Mouse (Mus musculus) olfactory bulb, adult 2 months (tissue): Measurements from ENCODE around the gene Dnah2.

Source experiments
- CTCF ChIP-seq: fragments of 200-500 bp; IDR thresholded peaks from 2 replicates; pipeline ENCODE4 v1.5.1; 2012; ENCODE audit warnings: low read depth, mild to moderate bottlenecking, low read length, moderate library complexity; ENCODE audit not compliant: insufficient read depth
- POLR2A ChIP-seq: fragments of 200-500 bp; IDR thresholded peaks from 2 replicates; pipeline ENCODE4 v1.6.1; 2012; ENCODE audit warnings: mild to moderate bottlenecking, low read depth, low read length, moderate library complexity; ENCODE audit not compliant: insufficient read depth

GRCm38 (mm10) chr11:69563373-69563772 lies 14.5 kb upstream of the Dnah2 start:
- TF ChIP-seq POLR2A (no peak), CTCF (no peak)
